Mouse (Mus musculus): ENCODE measurements around the gene Ift74. TPM values are rescaled to one million over a fixed set of nuclear protein-coding genes. Genes with fewer than 3 reads are reported as not detected.
A peak's percentile ranks its signal among the peaks of the same experiment; 100 is the strongest.

Gene Ift74
- 19.4 and 20.9 TPM in 2 replicates for polyA plus RNA-seq (2015; fragmentation: Nextera tagmentation; extraction: Ambion mirVana)

DNA sequence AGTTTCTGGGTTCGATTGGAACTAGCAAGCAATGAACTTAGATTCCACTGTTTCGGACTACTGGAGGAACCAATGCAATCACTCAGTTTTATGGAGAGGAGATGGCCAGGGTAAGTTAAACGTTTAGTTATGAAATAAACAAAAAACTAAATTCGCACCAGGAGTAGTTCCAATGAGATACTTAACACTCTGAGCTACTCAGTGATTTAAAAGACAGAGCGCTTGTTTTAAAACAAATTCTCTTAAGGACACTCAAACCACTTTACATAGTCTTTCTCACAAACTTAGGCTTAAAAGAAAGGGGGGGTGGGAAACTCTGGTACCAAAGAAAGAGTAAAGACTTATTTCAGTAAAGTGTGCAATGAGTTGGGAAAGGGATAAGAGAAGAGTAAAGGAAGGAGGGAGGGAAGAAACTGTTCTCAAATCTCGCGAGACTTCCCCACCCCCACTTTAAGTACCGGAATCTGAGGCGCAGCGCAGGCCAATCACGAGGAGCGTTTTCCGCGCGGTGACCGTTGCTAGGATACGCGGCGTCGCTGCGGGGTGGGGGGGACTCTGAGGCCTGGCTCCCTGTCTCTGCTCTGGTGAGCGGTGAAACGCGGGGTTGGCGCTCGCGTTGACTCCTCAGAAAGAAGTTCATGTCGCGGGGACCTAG is at the start of gene Ift74:
Ift74 (plus strand) TSS at position 520 of the 655 bp plus-strand sequence.
- peak within 1 kb of the TSS; percentile 50 for H3K27ac ChIP-seq (ENCODE audit: low read length)
- no peaks in the 10 kb centered on the region for H3K9me3 ChIP-seq (replicated peaks; ENCODE audit: control insufficient read depth, low read length)
- peak within 1 kb of the TSS; percentile 71 for H3K9ac ChIP-seq (ENCODE audit: low read length)
- H3K4me1 ChIP-seq (ENCODE audit: control insufficient read depth, insufficient read depth, low read length): peaks cover 5% of the 10 kb centered on the region; the same call in 1 of the 2 replicates
- peak within 1 kb of the TSS; percentile 66 for H3K4me2 ChIP-seq (ENCODE audit: low read depth, low read length)
- no peaks in the 10 kb centered on the region for H3K27me3 ChIP-seq (ENCODE audit: control insufficient read depth, insufficient read depth, low read length)
- H3K36me3 ChIP-seq (ENCODE audit: control insufficient read depth, insufficient read depth, low read length): no peaks in the 10 kb centered on the region
- H3K4me3 ChIP-seq (replicated peaks; ENCODE audit: low read length): peak within 1 kb of the TSS; percentile 59
- peak; percentile 99 for ATAC-seq (ENCODE audit: insufficient read depth, low FRiP score)
- WGBS: 2% methylated on average over 29 of the region's 29 CpGs

DNA sequence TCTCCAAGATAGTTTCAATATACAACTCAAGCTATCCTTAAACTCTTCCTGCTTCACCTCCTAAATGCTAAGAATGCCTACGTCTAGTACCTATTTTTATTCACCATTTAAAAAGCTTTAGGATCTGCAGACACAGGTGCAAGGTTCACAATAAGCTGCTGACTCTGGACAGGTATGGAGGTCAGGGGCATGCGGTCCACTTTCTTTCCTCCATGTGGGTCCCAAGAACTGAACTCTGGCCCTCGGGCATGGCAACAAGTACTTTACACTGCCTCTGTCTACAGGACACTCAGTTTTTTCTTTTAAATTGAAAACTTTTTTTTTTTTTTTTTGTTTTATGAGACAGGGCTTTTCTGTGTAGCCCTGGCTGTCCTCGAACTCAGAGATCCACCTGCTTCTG is 41.6 kb upstream of the Ift74 start:
- WGBS: 89% methylated on average over 4 of the region's 4 CpGs
- Histone ChIP-seq H3K36me3 (ENCODE audit: control insufficient read depth, insufficient read depth, low read length) (no peaks in the 10 kb centered on the region; the same call in 1 of the 2 replicates), H3K27ac (ENCODE audit: low read length) (no peak overlapping the region)

DNA sequence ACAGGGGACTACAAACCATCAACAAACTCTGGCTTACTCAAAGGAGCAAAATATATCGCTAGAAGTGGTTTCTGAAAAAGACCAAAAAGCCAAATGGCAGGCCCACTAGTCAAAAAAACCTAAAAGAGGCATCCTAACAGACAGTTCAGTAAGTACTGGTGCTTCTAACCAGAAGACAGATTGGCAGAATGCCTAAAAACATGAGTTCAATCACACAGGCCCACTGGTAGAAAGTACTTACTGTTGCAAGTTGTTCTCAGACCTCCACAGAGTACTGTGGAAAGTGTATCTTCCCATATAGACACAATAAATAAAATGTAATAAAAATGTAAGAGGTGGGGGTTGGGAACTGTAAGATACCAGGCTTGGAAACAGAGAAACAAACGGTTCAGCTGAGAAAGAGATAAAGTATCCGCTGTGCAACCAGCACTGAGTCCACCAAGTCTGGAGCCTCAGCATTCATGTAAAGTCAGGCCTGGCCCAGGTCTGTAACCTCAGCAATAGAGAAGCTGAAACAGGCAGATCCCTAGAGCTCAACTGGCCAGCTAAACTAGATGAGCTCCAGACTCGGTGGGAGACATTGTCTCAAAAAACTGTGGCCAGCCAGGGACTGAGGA is 22.4 kb upstream of the Ift74 start:
- H3K4me3 ChIP-seq (replicated peaks; ENCODE audit: low read length): no peak overlapping the region
- H3K4me2 ChIP-seq (ENCODE audit: low read depth, low read length): no peak overlapping the region
- H3K9ac ChIP-seq (ENCODE audit: low read length): no peak overlapping the region
- no peaks in the 10 kb centered on the region for H3K9me3 ChIP-seq (replicated peaks; ENCODE audit: control insufficient read depth, low read length)
- no peaks in the 10 kb centered on the region for H3K36me3 ChIP-seq (ENCODE audit: control insufficient read depth, insufficient read depth, low read length)
- no peak overlapping the region for H3K27ac ChIP-seq (ENCODE audit: low read length)
- 76% methylated on average over 4 of the region's 4 CpGs for WGBS
- peaks cover 5% of the 10 kb centered on the region; the same call in 1 of the 2 replicates for H3K4me1 ChIP-seq (ENCODE audit: control insufficient read depth, insufficient read depth, low read length)
- no peak for ATAC-seq (ENCODE audit: insufficient read depth, low FRiP score)
- no peaks in the 10 kb centered on the region for H3K27me3 ChIP-seq (ENCODE audit: control insufficient read depth, insufficient read depth, low read length)

More for the DNA sequence above, 41.6 kb upstream of the Ift74 start:
- H3K4me2 ChIP-seq (ENCODE audit: low read depth, low read length): no peak overlapping the region
- H3K9me3 ChIP-seq (replicated peaks; ENCODE audit: control insufficient read depth, low read length): no peaks in the 10 kb centered on the region
- H3K27me3 ChIP-seq (ENCODE audit: control insufficient read depth, insufficient read depth, low read length): no peaks in the 10 kb centered on the region
- H3K9ac ChIP-seq (ENCODE audit: low read length): no peak overlapping the region
- no peak for ATAC-seq (ENCODE audit: insufficient read depth, low FRiP score)
- H3K4me1 ChIP-seq (ENCODE audit: control insufficient read depth, insufficient read depth, low read length): no peaks in the 10 kb centered on the region
- no peak overlapping the region for H3K4me3 ChIP-seq (replicated peaks; ENCODE audit: low read length)

DNA sequence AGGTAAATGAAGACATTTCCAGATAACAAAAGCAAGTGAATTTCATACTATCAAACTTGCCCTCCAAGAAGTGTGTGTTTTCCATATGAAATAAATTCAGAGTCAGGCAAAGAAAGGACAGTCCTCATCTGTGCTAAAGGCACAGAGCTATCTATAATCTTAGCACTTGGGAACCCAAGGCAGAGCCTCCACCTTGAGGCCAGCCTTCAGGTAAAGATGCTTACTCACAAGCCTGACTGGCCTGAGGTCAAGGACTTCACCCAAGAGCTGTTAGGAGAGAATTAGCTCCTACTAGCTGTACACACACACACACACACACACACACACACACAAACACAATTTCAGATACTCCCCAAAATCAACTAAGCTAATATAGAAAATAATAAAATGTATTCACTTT is 21.6 kb upstream of the Ift74 start:
- Histone ChIP-seq H3K4me3 (replicated peaks; ENCODE audit: low read length) (no peak overlapping the region), H3K27me3 (ENCODE audit: control insufficient read depth, insufficient read depth, low read length) (no peaks in the 10 kb centered on the region), H3K9me3 (replicated peaks; ENCODE audit: control insufficient read depth, low read length) (no peaks in the 10 kb centered on the region), H3K9ac (ENCODE audit: low read length) (no peak overlapping the region), H3K36me3 (ENCODE audit: control insufficient read depth, insufficient read depth, low read length) (no peaks in the 10 kb centered on the region), H3K27ac (ENCODE audit: low read length) (no peak overlapping the region), H3K4me2 (ENCODE audit: low read depth, low read length) (no peak overlapping the region), H3K4me1 (ENCODE audit: control insufficient read depth, insufficient read depth, low read length) (peaks cover 5% of the 10 kb centered on the region; the same call in 1 of the 2 replicates)
- ATAC-seq (ENCODE audit: insufficient read depth, low FRiP score): no peak

DNA sequence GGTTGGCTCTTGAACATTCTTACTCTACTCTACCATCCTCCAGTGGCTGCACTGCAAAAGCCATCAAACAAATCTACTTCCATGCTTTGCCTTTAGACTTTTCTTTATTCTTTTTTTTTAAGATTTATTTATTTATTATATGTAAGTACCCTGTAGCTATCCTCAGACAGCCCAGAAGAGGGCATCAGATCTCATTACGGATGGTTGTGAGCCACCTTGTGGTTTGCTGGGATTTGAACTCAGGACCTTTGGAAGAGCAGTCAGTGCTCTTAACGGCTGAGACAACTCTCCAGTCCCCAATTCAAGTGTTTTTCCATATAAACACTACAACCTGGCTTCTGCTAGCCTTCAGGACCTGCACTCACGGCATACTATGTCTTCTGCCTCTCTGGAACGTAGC is 12.9 kb upstream of the Ift74 start:
- H3K36me3 ChIP-seq (ENCODE audit: control insufficient read depth, insufficient read depth, low read length): no peaks in the 10 kb centered on the region
- H3K9ac ChIP-seq (ENCODE audit: low read length): no peak overlapping the region
- peaks cover 6% of the 10 kb centered on the region; the same call in 1 of the 2 replicates for H3K4me1 ChIP-seq (ENCODE audit: control insufficient read depth, insufficient read depth, low read length)
- H3K27me3 ChIP-seq (ENCODE audit: control insufficient read depth, insufficient read depth, low read length): no peaks in the 10 kb centered on the region
- 82% methylated on average over 4 of the region's 4 CpGs for WGBS
- no peak overlapping the region for H3K27ac ChIP-seq (ENCODE audit: low read length)
- no peak overlapping the region for H3K4me3 ChIP-seq (replicated peaks; ENCODE audit: low read length)
- ATAC-seq (ENCODE audit: insufficient read depth, low FRiP score): no peak
- H3K4me2 ChIP-seq (ENCODE audit: low read depth, low read length): peak overlapping the region; percentile 76
- no peaks in the 10 kb centered on the region for H3K9me3 ChIP-seq (replicated peaks; ENCODE audit: control insufficient read depth, low read length)

DNA sequence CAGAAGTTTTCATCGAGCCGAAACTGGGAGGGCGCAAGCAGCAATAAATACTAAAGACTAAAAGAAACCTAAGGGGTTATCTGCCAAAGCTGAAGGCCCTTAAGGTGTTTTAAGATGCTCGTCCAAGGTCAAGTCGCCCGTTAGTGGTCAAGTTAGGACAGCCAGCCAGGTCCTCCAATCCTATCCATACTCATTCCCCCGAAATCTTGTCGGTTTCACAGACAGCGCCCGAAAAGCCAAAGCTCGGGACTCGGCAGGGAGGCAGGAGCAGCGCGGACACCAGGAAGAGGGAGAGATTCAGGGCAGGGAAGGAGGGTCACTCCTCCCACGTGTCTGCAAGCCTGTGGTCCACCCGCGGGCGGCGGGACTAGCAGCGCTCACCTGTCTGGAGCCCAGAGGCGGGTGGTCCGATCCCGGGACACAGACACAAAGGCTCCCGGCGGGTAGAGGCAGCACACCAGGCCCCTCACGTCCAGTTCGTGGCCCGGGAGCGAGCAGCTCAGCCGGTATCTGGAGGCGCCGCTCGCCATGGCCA is 11.7 kb upstream of the Ift74 start:
- peak overlapping the region; percentile 81 for H3K9ac ChIP-seq (ENCODE audit: low read length)
- H3K4me3 ChIP-seq (replicated peaks; ENCODE audit: low read length): peak overlapping the region; percentile 85
- peaks cover 6% of the 10 kb centered on the region; the same call in 1 of the 2 replicates for H3K4me1 ChIP-seq (ENCODE audit: control insufficient read depth, insufficient read depth, low read length)
- no peaks in the 10 kb centered on the region for H3K9me3 ChIP-seq (replicated peaks; ENCODE audit: control insufficient read depth, low read length)
- H3K36me3 ChIP-seq (ENCODE audit: control insufficient read depth, insufficient read depth, low read length): no peaks in the 10 kb centered on the region
- no peaks in the 10 kb centered on the region for H3K27me3 ChIP-seq (ENCODE audit: control insufficient read depth, insufficient read depth, low read length)
- no peak; the same call in none of the 2 replicates for ATAC-seq (ENCODE audit: insufficient read depth, low FRiP score)
- H3K27ac ChIP-seq (ENCODE audit: low read length): peak overlapping the region; percentile 75
- H3K4me2 ChIP-seq (ENCODE audit: low read depth, low read length): peak overlapping the region; percentile 76
- under 1% methylated on average over 33 of the region's 33 CpGs for WGBS

DNA sequence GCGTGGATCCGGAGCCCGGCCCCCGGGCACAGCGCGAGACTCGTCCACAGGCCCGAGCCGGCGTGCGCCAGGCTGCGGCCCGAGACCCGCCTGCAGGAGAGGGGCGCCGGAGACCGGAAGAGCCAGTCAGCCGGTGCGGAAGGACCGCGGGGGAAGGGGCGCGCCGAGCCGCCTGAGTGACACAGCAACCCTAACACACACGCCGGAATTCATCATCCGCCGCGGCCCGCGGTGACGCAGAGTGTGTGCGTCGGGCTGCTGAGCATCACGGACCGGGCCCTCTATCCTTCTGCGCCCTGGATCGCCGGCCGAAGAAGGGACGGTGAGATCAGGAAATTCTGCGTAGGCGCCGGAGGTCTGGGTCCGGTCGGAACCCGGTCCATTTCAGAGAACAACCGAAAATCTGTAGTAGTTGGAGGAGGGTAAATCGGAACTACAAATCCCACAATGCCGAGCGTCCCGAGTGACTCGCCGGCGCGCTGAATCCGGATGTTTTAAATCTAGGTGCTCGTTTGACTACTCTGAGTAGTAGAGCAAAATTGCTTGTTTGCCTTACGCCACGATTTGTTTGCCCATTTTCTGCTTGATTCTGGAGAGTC is 11.2 kb upstream of the Ift74 start, which contains the start of gene Plaa:
Plaa (minus strand) TSS at position 214 of the 599 bp plus-strand sequence.
- H3K4me2 ChIP-seq (ENCODE audit: low read depth, low read length): peak within 1 kb of the TSS; percentile 96
- peak within 1 kb of the TSS; percentile 85 for H3K4me3 ChIP-seq (replicated peaks; ENCODE audit: low read length)
- H3K9ac ChIP-seq (ENCODE audit: low read length): peak within 1 kb of the TSS; percentile 81
- peak; percentile 99 for ATAC-seq (ENCODE audit: insufficient read depth, low FRiP score)
- no peaks in the 10 kb centered on the region for H3K36me3 ChIP-seq (ENCODE audit: control insufficient read depth, insufficient read depth, low read length)
- H3K27me3 ChIP-seq (ENCODE audit: control insufficient read depth, insufficient read depth, low read length): no peaks in the 10 kb centered on the region
- WGBS: under 1% methylated on average over 52 of the region's 61 CpGs
- H3K4me1 ChIP-seq (ENCODE audit: control insufficient read depth, insufficient read depth, low read length): peaks cover 6% of the 10 kb centered on the region; the same call in 1 of the 2 replicates
- no peaks in the 10 kb centered on the region for H3K9me3 ChIP-seq (replicated peaks; ENCODE audit: control insufficient read depth, low read length)
- H3K27ac ChIP-seq (ENCODE audit: low read length): peak within 1 kb of the TSS; percentile 75

DNA sequence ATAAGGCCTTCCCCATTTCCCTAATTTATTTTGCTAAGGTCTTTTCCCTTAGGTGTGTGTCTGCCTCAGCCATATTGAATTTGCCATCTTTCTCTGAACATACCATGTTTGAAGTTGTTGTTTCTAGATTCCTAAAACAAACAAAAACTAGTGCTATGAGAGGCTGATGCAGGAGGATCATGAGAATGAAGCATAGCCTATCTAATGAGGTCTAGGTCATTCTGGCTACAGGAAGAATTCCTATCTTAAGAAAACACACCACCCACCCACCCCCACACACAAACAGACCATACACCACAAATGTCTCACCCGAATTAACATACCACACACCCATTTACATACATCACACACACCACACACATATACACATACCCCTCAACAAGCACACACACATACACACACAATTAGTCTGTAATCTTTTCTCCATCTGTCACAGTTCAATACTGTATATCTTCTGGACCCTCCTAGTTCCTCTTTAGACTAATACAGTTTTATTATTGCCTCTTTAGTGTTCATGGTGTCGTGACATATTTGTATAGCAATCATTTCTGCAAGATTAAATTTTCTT is 9.8 kb upstream of the Ift74 start:
- H3K9ac ChIP-seq (ENCODE audit: low read length): no peak overlapping the region
- no peak for ATAC-seq (ENCODE audit: insufficient read depth, low FRiP score)
- H3K27me3 ChIP-seq (ENCODE audit: control insufficient read depth, insufficient read depth, low read length): no peaks in the 10 kb centered on the region
- H3K27ac ChIP-seq (ENCODE audit: low read length): no peak overlapping the region
- H3K9me3 ChIP-seq (replicated peaks; ENCODE audit: control insufficient read depth, low read length): no peaks in the 10 kb centered on the region
- H3K36me3 ChIP-seq (ENCODE audit: control insufficient read depth, insufficient read depth, low read length): no peaks in the 10 kb centered on the region
- WGBS: 88% methylated on average over 2 of the region's 2 CpGs
- peaks cover 6% of the 10 kb centered on the region; the same call in 1 of the 2 replicates for H3K4me1 ChIP-seq (ENCODE audit: control insufficient read depth, insufficient read depth, low read length)
- no peak overlapping the region for H3K4me2 ChIP-seq (ENCODE audit: low read depth, low read length)
- no peak overlapping the region for H3K4me3 ChIP-seq (replicated peaks; ENCODE audit: low read length)

Data from stomach, embryonic 16.5 days (tissue).